Mouse (Mus musculus): ENCODE measurements around the gene Cit. TPM values are rescaled to one million over a fixed set of nuclear protein-coding genes. Genes with fewer than 3 reads are reported as not detected.

The Cit gene
- polyA plus RNA-seq, 1 experiment from 2014 or later, result 3.7 TPM

GRCm38 (mm10) chr5:115947622-115948353, 102.7 kb downstream of the Cit start:
- peaks cover 31% of the 10 kb centered on the region for H3K36me3 ChIP-seq (ENCODE audit: control insufficient read depth, insufficient read depth)
- 86% methylated on average over 15 of the region's 15 CpGs for WGBS
- no peak for TF ChIP-seq CTCF (IDR thresholded peaks at IDR 0.05; ENCODE audit: low read depth)
- no peak for ATAC-seq
- no peak overlapping the region for H3K4me2 ChIP-seq (replicated peaks; ENCODE audit: low read depth)
- H3K9me3 ChIP-seq (ENCODE audit: control insufficient read depth), result no peaks in the 10 kb centered on the region
- H3K27me3 ChIP-seq (replicated peaks; ENCODE audit: control insufficient read depth, insufficient read depth, low read length), result no peaks in the 10 kb centered on the region
- H3K4me3 ChIP-seq (ENCODE audit: low read depth, low read length), result no peak overlapping the region
- H3K4me1 ChIP-seq (replicated peaks; ENCODE audit: control insufficient read depth, insufficient read depth, low read length), result no peaks in the 10 kb centered on the region
- no peak overlapping the region for H3K9ac ChIP-seq (ENCODE audit: low read depth, low read length)
- no peak overlapping the region for H3K27ac ChIP-seq (ENCODE audit: low read depth, low read length)

GRCm38 (mm10) chr5:115950936-115951335, 105.9 kb downstream of the Cit start:
- ATAC-seq, result no peak
- peaks cover 39% of the 10 kb centered on the region for H3K36me3 ChIP-seq (ENCODE audit: control insufficient read depth, insufficient read depth)
- WGBS, result 83% methylated on average over 7 of the region's 7 CpGs
- H3K4me1 ChIP-seq (replicated peaks; ENCODE audit: control insufficient read depth, insufficient read depth, low read length), result no peaks in the 10 kb centered on the region
- H3K9ac ChIP-seq (ENCODE audit: low read depth, low read length), result no peak overlapping the region
- H3K27ac ChIP-seq (ENCODE audit: low read depth, low read length), result no peak overlapping the region
- no peaks in the 10 kb centered on the region for H3K27me3 ChIP-seq (replicated peaks; ENCODE audit: control insufficient read depth, insufficient read depth, low read length)
- no peak overlapping the region for H3K4me3 ChIP-seq (ENCODE audit: low read depth, low read length)
- H3K4me2 ChIP-seq (replicated peaks; ENCODE audit: low read depth), result no peak overlapping the region
- TF ChIP-seq CTCF (IDR thresholded peaks at IDR 0.05; ENCODE audit: low read depth), result peak; percentile 24; the same call in 1 of the 2 replicates
- no peaks in the 10 kb centered on the region for H3K9me3 ChIP-seq (ENCODE audit: control insufficient read depth)

GRCm38 (mm10) chr5:115953173-115953572, 108.1 kb downstream of the Cit start:
- no peak overlapping the region for H3K27ac ChIP-seq (ENCODE audit: low read depth, low read length)
- TF ChIP-seq CTCF (IDR thresholded peaks at IDR 0.05; ENCODE audit: low read depth), result peak; percentile 68
- H3K4me2 ChIP-seq (replicated peaks; ENCODE audit: low read depth), result no peak overlapping the region
- WGBS, result 98% methylated on average over 6 of the region's 6 CpGs
- ATAC-seq, result no peak
- H3K4me1 ChIP-seq (replicated peaks; ENCODE audit: control insufficient read depth, insufficient read depth, low read length), result no peaks in the 10 kb centered on the region
- peaks cover 40% of the 10 kb centered on the region for H3K36me3 ChIP-seq (ENCODE audit: control insufficient read depth, insufficient read depth)
- H3K9ac ChIP-seq (ENCODE audit: low read depth, low read length), result no peak overlapping the region
- no peak overlapping the region for H3K4me3 ChIP-seq (ENCODE audit: low read depth, low read length)
- H3K27me3 ChIP-seq (replicated peaks; ENCODE audit: control insufficient read depth, insufficient read depth, low read length), result no peaks in the 10 kb centered on the region
- H3K9me3 ChIP-seq (ENCODE audit: control insufficient read depth), result 0 out of 2 replicates have a peak, but pooled peaks cover 2% of the 10 kb centered on the region

- Histone ChIP-seq H3K4me2 (replicated peaks; ENCODE audit: low read depth) (no peak overlapping the region), H3K4me3 (ENCODE audit: low read depth, low read length) (no peak overlapping the region), H3K36me3 (ENCODE audit: control insufficient read depth, insufficient read depth) (peaks cover 31% of the 10 kb centered on the region), H3K9me3 (ENCODE audit: control insufficient read depth) (0 out of 2 replicates have a peak, but pooled peaks cover 2% of the 10 kb centered on the region), H3K9ac (ENCODE audit: low read depth, low read length) (no peak overlapping the region), H3K27me3 (replicated peaks; ENCODE audit: control insufficient read depth, insufficient read depth, low read length) (no peaks in the 10 kb centered on the region), H3K4me1 (replicated peaks; ENCODE audit: control insufficient read depth, insufficient read depth, low read length) (no peaks in the 10 kb centered on the region), H3K27ac (ENCODE audit: low read depth, low read length) (no peak overlapping the region)
- TF ChIP-seq CTCF (IDR thresholded peaks at IDR 0.05; ENCODE audit: low read depth), result no peak
- WGBS, result 91% methylated on average over 6 of the region's 6 CpGs
- no peak for ATAC-seq
Measured at GRCm38 (mm10) chr5:115954084-115954483, 109.0 kb downstream of the Cit start.

- ATAC-seq, result no peak
- H3K27me3 ChIP-seq (replicated peaks; ENCODE audit: control insufficient read depth, insufficient read depth, low read length), result no peaks in the 10 kb centered on the region
- peaks cover 31% of the 10 kb centered on the region for H3K36me3 ChIP-seq (ENCODE audit: control insufficient read depth, insufficient read depth)
- WGBS, result 93% methylated on average over 14 of the region's 14 CpGs
- no peak overlapping the region for H3K4me3 ChIP-seq (ENCODE audit: low read depth, low read length)
- no peak for TF ChIP-seq CTCF (IDR thresholded peaks at IDR 0.05; ENCODE audit: low read depth)
- no peak overlapping the region for H3K4me2 ChIP-seq (replicated peaks; ENCODE audit: low read depth)
- no peak overlapping the region for H3K27ac ChIP-seq (ENCODE audit: low read depth, low read length)
- H3K4me1 ChIP-seq (replicated peaks; ENCODE audit: control insufficient read depth, insufficient read depth, low read length), result no peaks in the 10 kb centered on the region
- H3K9ac ChIP-seq (ENCODE audit: low read depth, low read length), result no peak overlapping the region
- H3K9me3 ChIP-seq (ENCODE audit: control insufficient read depth), result 0 out of 2 replicates have a peak, but pooled peaks cover 2% of the 10 kb centered on the region
Measured at GRCm38 (mm10) chr5:115954549-115954948, 109.5 kb downstream of the Cit start.

GRCm38 (mm10) chr5:115955131-115955530, 110.1 kb downstream of the Cit start:
- Histone ChIP-seq H3K4me3 (ENCODE audit: low read depth, low read length) (no peak overlapping the region), H3K9ac (ENCODE audit: low read depth, low read length) (no peak overlapping the region), H3K4me1 (replicated peaks; ENCODE audit: control insufficient read depth, insufficient read depth, low read length) (no peaks in the 10 kb centered on the region), H3K36me3 (ENCODE audit: control insufficient read depth, insufficient read depth) (peaks cover 31% of the 10 kb centered on the region), H3K4me2 (replicated peaks; ENCODE audit: low read depth) (no peak overlapping the region), H3K9me3 (ENCODE audit: control insufficient read depth) (0 out of 2 replicates have a peak, but pooled peaks cover 2% of the 10 kb centered on the region), H3K27me3 (replicated peaks; ENCODE audit: control insufficient read depth, insufficient read depth, low read length) (no peaks in the 10 kb centered on the region), H3K27ac (ENCODE audit: low read depth, low read length) (no peak overlapping the region)
- TF ChIP-seq CTCF (IDR thresholded peaks at IDR 0.05; ENCODE audit: low read depth), result no peak
- 96% methylated on average over 14 of the region's 14 CpGs for WGBS
- ATAC-seq, result no peak

All from intestine, postnatal 0 days (tissue).